Mouse (Mus musculus) T-cell, adult 2 months (primary cell): ENCODE results near the gene Six2.
"Not testable (repeated sequence)": the region's sequence is repeated elsewhere in the genome, so short reads cannot be mapped to it uniquely, and the experiment has no call there.

Experiments used
- DNase-seq: peaks from one replicate; pipeline ENCODE4 v3.0.0; 2022; ENCODE audit warnings: low spot score

Six2 gene

GRCm38 (mm10) chr17:85690323-85690968, 2.4 kb upstream of the Six2 start:
- DNase-seq = no peak

DNA sequence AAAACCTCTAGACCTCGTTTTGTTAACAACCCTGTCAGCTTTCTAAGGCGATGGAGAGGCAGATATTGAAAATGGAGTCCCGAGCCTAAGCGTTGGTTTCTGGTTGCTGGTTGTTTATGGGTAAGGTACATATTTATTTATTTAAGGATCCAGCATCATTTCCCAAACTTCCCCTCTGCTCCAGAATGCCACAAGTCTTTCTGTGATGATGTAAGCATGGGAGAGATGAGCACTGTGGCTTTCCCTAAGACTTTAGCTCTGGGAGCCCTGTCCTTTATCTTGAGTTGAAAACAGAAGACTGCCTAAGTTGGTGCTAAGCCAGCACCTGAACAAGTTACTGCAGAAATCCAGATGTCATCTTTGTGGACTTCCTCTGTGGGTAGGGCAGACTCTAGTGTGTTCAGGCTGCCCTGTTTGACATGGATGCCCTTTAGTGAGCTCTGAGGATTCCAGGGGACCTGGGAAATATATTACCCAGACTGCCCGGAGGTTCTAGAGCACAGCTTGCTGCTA, 1.8 kb upstream of the Six2 start:
- DNase-seq = no peak

- no peak for DNase-seq
Observed at GRCm38 (mm10) chr17:85688911-85689806, 1.1 kb upstream of the Six2 start.

DNA sequence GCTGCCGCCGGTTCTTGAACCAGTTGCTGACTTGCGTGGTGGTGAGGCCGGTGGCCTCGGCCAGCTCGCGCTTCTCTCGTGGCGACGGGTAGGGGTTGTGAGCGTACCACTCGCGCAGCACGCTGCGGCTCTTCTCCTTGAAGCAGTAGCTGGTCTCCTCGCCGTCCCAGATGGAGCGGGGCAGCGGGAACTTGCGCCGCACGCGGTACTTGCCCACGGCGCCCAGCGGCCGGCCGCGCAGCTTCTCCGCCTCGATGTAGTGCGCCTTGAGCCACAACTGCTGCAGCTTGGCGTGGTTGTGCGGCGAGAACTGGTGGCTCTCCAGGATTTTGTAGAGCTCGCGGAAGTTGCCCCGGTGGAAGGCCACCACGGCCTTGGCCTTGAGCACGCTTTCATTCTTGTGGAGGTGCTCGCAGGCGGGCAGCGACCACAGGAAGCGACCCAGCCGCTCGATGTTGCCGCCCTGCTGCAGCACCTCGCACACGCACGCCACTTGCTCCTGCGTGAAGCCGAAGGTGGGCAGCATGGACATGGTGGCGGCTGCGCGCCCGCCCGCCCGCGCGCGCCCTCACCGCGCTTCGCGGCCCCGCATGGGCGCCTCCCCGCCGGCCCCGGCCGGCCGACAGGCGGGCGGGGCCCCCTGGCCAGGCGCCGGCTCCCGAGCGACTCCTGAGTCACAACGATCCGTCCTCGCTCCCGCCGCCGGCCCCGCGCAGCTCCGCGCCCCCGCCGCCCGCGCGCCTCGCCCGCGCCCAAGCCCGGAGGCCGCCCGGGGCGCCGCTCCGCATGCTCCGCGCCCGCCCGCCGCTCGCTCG, 446 bp downstream of the Six2 start:
- DNase-seq = no peak

GRCm38 (mm10) chr17:85686476-85687420, 1.3 kb downstream of the Six2 start:
- DNase-seq = no peak

GRCm38 (mm10) chr17:85685689-85686281, 2.3 kb downstream of the Six2 start:
- DNase-seq = no peak

DNA sequence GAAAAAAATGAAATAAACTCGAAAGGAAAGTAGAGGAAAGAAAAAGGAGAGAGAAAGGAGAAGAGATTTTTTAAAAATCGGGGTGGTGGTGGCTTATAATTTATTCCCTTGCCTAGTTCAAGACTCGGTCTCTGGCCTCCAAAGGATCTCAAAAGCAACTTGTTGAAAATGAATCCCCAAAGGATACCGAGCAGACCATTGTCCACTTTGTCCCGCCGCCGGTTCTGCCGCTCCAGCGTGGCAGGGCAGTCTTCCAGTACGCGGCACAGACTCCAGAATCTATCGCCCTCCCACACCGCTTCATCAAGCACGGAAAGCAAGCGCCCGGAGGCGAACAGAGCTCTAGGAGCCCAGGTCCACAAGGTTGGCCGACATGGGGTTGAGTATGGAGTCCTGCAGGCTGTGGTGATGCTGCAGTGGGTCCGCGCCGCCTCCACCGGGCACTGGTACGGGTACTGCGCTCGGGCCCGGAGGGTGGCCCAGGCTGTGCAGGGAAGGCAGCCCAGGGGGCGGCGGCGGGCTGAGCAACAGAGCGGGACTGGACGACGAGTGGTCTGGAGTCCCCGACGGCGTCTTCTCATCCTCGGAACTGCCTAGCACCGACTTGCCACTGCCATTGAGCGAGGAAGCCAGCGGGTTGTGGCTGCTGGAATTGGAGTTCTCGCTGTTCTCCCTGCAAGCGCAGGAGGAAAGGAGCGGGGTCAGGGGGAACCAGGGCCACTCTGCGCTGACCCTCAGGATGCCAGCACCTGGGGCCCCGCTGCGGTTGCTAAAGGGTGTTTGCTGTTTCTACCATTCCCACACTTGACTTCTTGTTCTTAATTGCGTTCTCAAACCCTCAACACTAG, 3.0 kb downstream of the Six2 start:
- DNase-seq = no peak

GRCm38 (mm10) chr17:85684436-85684835, 3.6 kb downstream of the Six2 start:
- not testable (repeated sequence) for DNase-seq

GRCm38 (mm10) chr17:85683984-85684307, 4.1 kb downstream of the Six2 start:
- DNase-seq = no peak

GRCm38 (mm10) chr17:85683111-85683983, 4.7 kb downstream of the Six2 start:
- DNase-seq = no peak

- no peak for DNase-seq
Observed at GRCm38 (mm10) chr17:85682181-85682710, 5.8 kb downstream of the Six2 start.

DNA sequence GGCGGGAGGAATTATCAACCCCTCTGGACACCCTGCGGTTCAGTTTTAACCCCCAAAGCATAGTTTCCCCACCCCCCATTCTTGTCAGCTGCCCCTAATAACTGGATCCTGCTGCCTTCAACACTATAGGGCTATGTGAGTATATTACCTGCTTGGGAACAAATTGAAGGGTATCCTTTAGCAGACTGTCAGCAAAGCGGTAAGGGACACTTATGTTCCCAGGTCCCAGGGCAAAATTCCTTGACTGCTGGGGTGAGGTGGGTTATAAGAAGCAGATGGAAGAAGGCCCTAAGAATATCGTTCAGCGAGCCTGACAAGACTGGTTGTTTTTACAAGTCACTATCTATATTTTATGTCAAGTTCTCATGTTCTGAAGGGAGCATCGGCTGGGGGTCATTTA, 6.3 kb downstream of the Six2 start:
- DNase-seq = no peak

GRCm38 (mm10) chr17:85680851-85681550, 7.1 kb downstream of the Six2 start:
- no peak for DNase-seq

DNA sequence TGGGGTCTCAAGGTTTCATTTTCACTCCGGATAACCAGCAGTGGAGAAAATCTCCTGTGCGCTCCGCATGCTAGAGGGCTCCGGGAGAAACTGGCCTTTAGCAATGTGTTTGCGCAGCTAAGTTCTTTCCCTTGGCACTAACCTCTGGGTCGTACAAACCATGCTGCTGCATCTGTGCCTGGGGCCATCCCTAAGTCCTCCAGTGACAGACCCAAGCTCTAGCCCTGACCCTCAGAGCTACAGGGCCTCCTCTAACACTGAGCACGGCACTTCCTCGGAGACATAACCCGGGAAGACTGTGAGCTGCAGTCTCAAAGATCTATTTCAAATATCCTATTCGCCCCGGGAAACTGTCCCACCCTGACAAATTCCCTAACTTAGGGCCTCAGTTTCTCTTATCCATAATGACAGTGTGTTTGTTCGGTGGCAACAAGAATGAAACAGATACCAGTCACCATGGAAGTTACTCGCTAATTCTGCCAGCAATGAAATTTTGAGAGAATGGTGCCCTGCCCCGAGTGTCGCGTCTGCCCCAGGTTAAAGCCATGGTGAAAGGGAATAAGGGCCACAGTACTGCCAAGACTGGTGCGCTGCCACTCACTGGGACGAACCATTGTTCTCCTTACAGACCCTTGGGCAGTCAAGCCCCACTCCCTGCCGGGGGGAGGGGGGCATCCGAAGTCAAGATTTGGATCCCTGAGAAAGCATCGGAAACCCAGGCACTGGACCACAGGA, 7.8 kb downstream of the Six2 start:
- no peak for DNase-seq

DNA sequence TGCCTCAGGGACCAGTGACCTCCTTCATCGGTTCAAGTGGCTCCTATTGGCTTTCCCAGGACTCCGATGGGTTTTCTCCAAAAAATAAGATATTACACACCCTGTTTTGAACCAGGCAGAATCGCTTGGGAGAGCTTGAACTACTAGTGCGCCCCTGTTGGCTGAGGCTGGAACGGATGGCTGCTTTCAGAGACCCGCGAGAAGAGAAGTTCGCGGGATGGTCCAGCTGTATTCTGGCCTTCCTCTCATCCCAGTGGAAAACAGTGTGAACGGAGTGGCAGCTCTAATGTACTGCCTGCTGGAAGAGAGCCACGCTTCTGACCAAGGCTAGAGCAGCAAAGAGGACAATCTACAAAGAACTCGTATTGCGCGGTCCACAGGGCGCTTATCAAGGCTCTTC, 8.4 kb downstream of the Six2 start:
- no peak for DNase-seq

DNA sequence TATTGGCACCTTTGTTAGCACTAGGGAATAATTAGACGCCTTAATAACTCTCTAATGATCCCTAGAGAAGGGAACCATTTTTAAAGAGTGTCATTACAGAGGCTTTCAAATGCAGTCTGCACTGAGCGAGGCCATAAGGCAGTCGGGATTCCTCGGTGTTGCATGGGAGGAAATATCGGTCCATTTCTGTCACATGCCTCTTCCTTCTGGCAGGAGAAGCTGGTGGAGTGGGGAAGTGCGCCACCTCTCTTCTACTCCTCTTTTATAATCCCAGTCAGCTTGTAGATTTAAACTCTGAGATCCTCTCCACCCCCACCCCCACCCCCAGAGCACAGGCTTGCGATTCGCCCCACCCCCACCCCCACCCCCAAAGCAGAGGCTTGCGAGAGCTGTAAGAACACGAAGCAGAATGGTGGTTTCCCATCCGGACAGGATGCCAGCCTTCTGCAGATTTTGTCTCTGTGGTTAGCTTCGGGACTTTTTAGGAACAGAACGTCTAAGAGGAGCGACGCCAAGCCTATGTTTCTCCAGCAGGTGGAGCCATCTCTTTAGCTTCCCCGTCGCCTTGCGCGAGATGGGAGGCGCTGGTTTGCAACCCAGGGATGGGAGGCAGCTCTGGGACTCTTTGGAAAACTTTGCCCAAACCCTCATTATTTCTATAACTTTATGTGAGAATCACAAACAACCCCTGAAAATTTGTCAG, 23.3 kb downstream of the Six2 start:
- peak; percentile 20 for DNase-seq

DNA sequence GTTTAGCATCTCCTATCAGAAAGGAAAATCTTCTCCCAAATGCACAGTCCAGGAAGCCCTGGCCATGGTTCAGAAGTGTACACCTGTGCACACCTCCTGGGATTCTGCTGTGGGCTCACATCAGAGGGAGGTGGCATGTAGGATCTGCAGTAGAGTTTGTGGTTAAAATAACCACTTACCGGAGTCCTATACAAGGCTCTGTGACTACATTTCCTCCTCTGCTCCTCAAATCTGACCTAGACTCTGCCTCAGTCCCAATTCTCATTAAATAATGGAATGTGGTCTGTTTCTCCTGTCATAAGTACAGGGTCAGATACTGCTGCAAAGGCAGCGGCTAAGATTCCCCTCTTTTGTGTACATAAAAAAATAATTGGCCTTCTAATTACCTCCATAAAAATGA, 23.9 kb downstream of the Six2 start:
- no peak for DNase-seq
